Mouse (Mus musculus) adipocyte (in vitro differentiated cells): Measurements from ENCODE around the gene Cdca7l.
"Not testable (repeated sequence)": the region's sequence is repeated elsewhere in the genome, so short reads cannot be mapped to it uniquely, and the experiment has no call there.

Source experiments
- DNase-seq: peaks from one replicate; pipeline ENCODE4 v3.0.0-alpha.2; 2016; ENCODE audit warnings: low spot score

Gene Cdca7l

GRCm38 (mm10) chr12:117803989-117804388 lies at the start of gene Cdca7l:
Gene Cdca7l, plus strand, starts transcription at chr12:117804289.
- DNase-seq = not testable (repeated sequence)

- no peak for DNase-seq
Observed at GRCm38 (mm10) chr12:117756010-117756409, 48.1 kb upstream of the Cdca7l start.

- DNase-seq = no peak
Observed at GRCm38 (mm10) chr12:117760373-117760772, 43.7 kb upstream of the Cdca7l start.

- DNase-seq = no peak
Observed at GRCm38 (mm10) chr12:117760846-117761245, 43.2 kb upstream of the Cdca7l start.

GRCm38 (mm10) chr12:117761698-117762097 lies 42.4 kb upstream of the Cdca7l start:
- DNase-seq = no peak

GRCm38 (mm10) chr12:117763247-117763646 lies 40.8 kb upstream of the Cdca7l start:
- DNase-seq = no peak

GRCm38 (mm10) chr12:117764839-117765238 lies 39.2 kb upstream of the Cdca7l start:
- DNase-seq = peak; percentile 72

- peak; percentile 68 for DNase-seq
Observed at GRCm38 (mm10) chr12:117769113-117769512, 35.0 kb upstream of the Cdca7l start.

- DNase-seq = no peak
Observed at GRCm38 (mm10) chr12:117770211-117770610, 33.9 kb upstream of the Cdca7l start.

GRCm38 (mm10) chr12:117771156-117771555 lies 32.9 kb upstream of the Cdca7l start:
- DNase-seq = no peak

GRCm38 (mm10) chr12:117772638-117773037 lies 31.5 kb upstream of the Cdca7l start:
- DNase-seq = peak; percentile 71

GRCm38 (mm10) chr12:117776841-117777240 lies 27.2 kb upstream of the Cdca7l start:
- no peak for DNase-seq

GRCm38 (mm10) chr12:117781360-117781759 lies 22.7 kb upstream of the Cdca7l start:
- DNase-seq = no peak

- no peak for DNase-seq
Observed at GRCm38 (mm10) chr12:117783426-117783825, 20.7 kb upstream of the Cdca7l start.

GRCm38 (mm10) chr12:117786621-117787020 lies 17.5 kb upstream of the Cdca7l start:
- no peak for DNase-seq

GRCm38 (mm10) chr12:117788513-117789011 lies 15.5 kb upstream of the Cdca7l start:
- no peak for DNase-seq

GRCm38 (mm10) chr12:117789017-117789416 lies 15.1 kb upstream of the Cdca7l start:
- DNase-seq = no peak

GRCm38 (mm10) chr12:117795303-117795702 lies 8.8 kb upstream of the Cdca7l start:
- DNase-seq = no peak

- no peak for DNase-seq
Observed at GRCm38 (mm10) chr12:117805576-117805975, 1.5 kb downstream of the Cdca7l start.

- DNase-seq = no peak
Observed at GRCm38 (mm10) chr12:117806007-117806451, 1.9 kb downstream of the Cdca7l start.

- DNase-seq = no peak
Observed at GRCm38 (mm10) chr12:117806470-117806869, 2.4 kb downstream of the Cdca7l start.

- no peak for DNase-seq
Observed at GRCm38 (mm10) chr12:117807637-117808036, 3.5 kb downstream of the Cdca7l start.

GRCm38 (mm10) chr12:117808355-117809326 lies 4.6 kb downstream of the Cdca7l start:
- no peak for DNase-seq
